Mouse (Mus musculus) CH12.LX (cell line): ENCODE data around the gene Cdc42. TPM values are rescaled to one million over a fixed set of nuclear protein-coding genes. Genes with fewer than 3 reads are reported as not detected.

Source experiments
- DNase-seq: peaks from one replicate; pipeline ENCODE4 v3.0.0-alpha.2; 2013; ENCODE audit errors: extremely low read depth
- H3K27ac ChIP-seq: 2 replicates; pipeline ENCODE4 v1.5.1; 2012; ENCODE audit warnings: low read depth, mild to moderate bottlenecking, control low read depth, moderate library complexity; ENCODE audit not compliant: insufficient read depth
- H3K27me3 ChIP-seq: replicated peaks from 2 replicates; pipeline ENCODE3; 2012; ENCODE audit warnings: inconsistent platforms
- H3K36me3 ChIP-seq, 2 experiments: replicated peaks in 1 of 2; 2 replicates each; pipeline versions ENCODE3 to v1.6.1; 2012; ENCODE audit warnings: inconsistent platforms in 1 of 2, low read length in 1 of 2, mild to moderate bottlenecking in 1 of 2, mixed read lengths in 1 of 2, moderate library complexity in 1 of 2; ENCODE audit not compliant: control insufficient read depth in 1 of 2, insufficient read depth in 1 of 2
- H3K4me1 ChIP-seq, 2 experiments: 2 replicates each; pipeline ENCODE4 v1.6.1; 2012; ENCODE audit warnings: inconsistent platforms in 1 of 2, moderate library complexity in 1 of 2; ENCODE audit not compliant: insufficient read depth in 2 of 2, control insufficient read depth in 1 of 2
- H3K4me2 ChIP-seq: 2 replicates; pipeline ENCODE4 v1.6.1; 2012; ENCODE audit warnings: low read depth, mild to moderate bottlenecking, control low read depth; ENCODE audit not compliant: poor library complexity, insufficient read depth, severe bottlenecking
- H3K4me3 ChIP-seq, 3 experiments: fragments of 150-350 bp in 1 of 3; sonication (generic) in 1 of 3; replicated peaks in 1 of 3; 2 replicates each; pipeline versions ENCODE3 to v1.5.1; 2011 to 2012; ENCODE audit warnings: low read depth in 2 of 3, low read length in 2 of 3, mild to moderate bottlenecking in 2 of 3, moderate library complexity in 2 of 3, control low read depth in 1 of 3, improper control_type of control experiment in 1 of 3, inconsistent platforms in 1 of 3, mixed read lengths in 1 of 3; ENCODE audit not compliant: poor library complexity in 1 of 3
- H3K79me2 ChIP-seq: replicated peaks from 2 replicates; pipeline ENCODE4 v1.6.1; 2012; ENCODE audit warnings: mild to moderate bottlenecking, moderate library complexity; ENCODE audit not compliant: control insufficient read depth, poor library complexity, insufficient read depth, severe bottlenecking; ENCODE audit errors: extremely low read depth
- H3K9ac ChIP-seq: 2 replicates; pipeline ENCODE4 v1.6.1; 2012; ENCODE audit warnings: low read depth, mild to moderate bottlenecking, control low read depth, moderate library complexity; ENCODE audit not compliant: insufficient read depth
- H3K9me3 ChIP-seq: replicated peaks from 2 replicates; pipeline ENCODE3; 2012; ENCODE audit warnings: low read length, inconsistent platforms, mixed read lengths
- BHLHE40 ChIP-seq: IDR thresholded peaks from 2 replicates; pipeline ENCODE4 v1.6.1; 2011; ENCODE audit warnings: mild to moderate bottlenecking, low read depth, low read length, improper control_type of control experiment
- E2F4 ChIP-seq: IDR thresholded peaks from 2 replicates; pipeline ENCODE4 v1.6.1; 2011; ENCODE audit warnings: low read depth, low read length, improper control_type of control experiment; ENCODE audit not compliant: insufficient replicate concordance
- ETS1 ChIP-seq: conservative IDR thresholded peaks from 2 replicates; pipeline ENCODE4 v1.6.1; 2012; ENCODE audit warnings: low read depth, mild to moderate bottlenecking, inconsistent platforms, low read length, improper control_type of control experiment, moderate library complexity
- GABPA ChIP-seq: IDR thresholded peaks from 2 replicates; pipeline ENCODE4 v1.6.1; 2012; ENCODE audit warnings: low read depth, low read length, improper control_type of control experiment, inconsistent platforms; ENCODE audit not compliant: insufficient replicate concordance
- HCFC1 ChIP-seq: IDR thresholded peaks from 2 replicates; pipeline ENCODE4 v1.6.1; 2012; ENCODE audit warnings: low read depth, mild to moderate bottlenecking, inconsistent platforms, low read length, improper control_type of control experiment
- JUN ChIP-seq: IDR thresholded peaks from 2 replicates; pipeline ENCODE4 v1.6.1; 2011; ENCODE audit warnings: low read depth, mild to moderate bottlenecking, low read length, improper control_type of control experiment, moderate library complexity; ENCODE audit not compliant: insufficient read depth
- JUND ChIP-seq: conservative IDR thresholded peaks from 2 replicates; pipeline ENCODE4 v1.6.1; 2011; ENCODE audit warnings: low read depth, low read length, improper control_type of control experiment
- MYC ChIP-seq: IDR thresholded peaks from 2 replicates; pipeline ENCODE4 v1.6.1; 2011; ENCODE audit warnings: low read depth, mild to moderate bottlenecking, improper control_type of control experiment, low read length
- RAD21 ChIP-seq: IDR thresholded peaks from 2 replicates; pipeline ENCODE4 v1.6.1; 2011; ENCODE audit warnings: low read depth, mild to moderate bottlenecking, low read length, improper control_type of control experiment, moderate library complexity
- SIN3A ChIP-seq: IDR thresholded peaks from 2 replicates; pipeline ENCODE4 v1.6.1; 2012; ENCODE audit warnings: low read length, improper control_type of control experiment, inconsistent platforms
- SMC3 ChIP-seq: IDR thresholded peaks from 2 replicates; pipeline ENCODE4 v1.6.1; 2011; ENCODE audit warnings: low read depth, low read length, improper control_type of control experiment
- UBTF ChIP-seq: IDR thresholded peaks from 2 replicates; pipeline ENCODE4 v1.6.1; 2012; ENCODE audit warnings: low read depth, mild to moderate bottlenecking, inconsistent platforms, low read length, improper control_type of control experiment, moderate library complexity
- USF1 ChIP-seq: IDR thresholded peaks from 2 replicates; pipeline ENCODE4 v1.6.1; 2014; ENCODE audit warnings: low read depth, mild to moderate bottlenecking, inconsistent platforms, low read length, improper control_type of control experiment
- ZMIZ1 ChIP-seq: IDR thresholded peaks from 2 replicates; pipeline ENCODE4 v1.6.1; 2012; ENCODE audit warnings: low read depth, mild to moderate bottlenecking, inconsistent platforms, low read length, improper control_type of control experiment
- dilution Hi-C: fragments of 300-500 bp; cut with MboI; formaldehyde crosslinking; loops from 2 replicates; pipeline ENCODE4 v1.14.3; 2020; ENCODE audit warnings: low sequenced_read_pairs; ENCODE audit not compliant: extremely low pct_unique_long_range_greater_than_20kb, extremely low pct_ligation_motif_present
- in situ Hi-C: fragments of 300-500 bp; cut with MboI; formaldehyde crosslinking; loops from 3 replicates; pipeline ENCODE4 v1.14.3; 2019; ENCODE audit warnings: low sequenced_read_pairs, low pct_ligation_motif_present, low pct_unique_long_range_greater_than_20kb, mixed read lengths
- polyA plus RNA-seq: library from polyadenylated mRNA; unstranded; fragments of >175 nt; gene quantifications from 2 replicates; pipeline ENCODE4 v1.2.1, GENCODE M21; 2012; ENCODE audit warnings: low read depth; ENCODE audit not compliant: insufficient read length
- total RNA-seq, 2 experiments: library from RNA; depleted of rRNA; stranded (reverse); fragments of 300-350 nt in 1 of 2; fragments of >200 nt in 1 of 2; gene quantifications; 2 replicates each; pipeline ENCODE4 v1.2.3; 2012 to 2014

The Cdc42 gene
- total and polyA plus RNA-seq, 3 experiments = 209 to 594 (median 378) TPM

DNA sequence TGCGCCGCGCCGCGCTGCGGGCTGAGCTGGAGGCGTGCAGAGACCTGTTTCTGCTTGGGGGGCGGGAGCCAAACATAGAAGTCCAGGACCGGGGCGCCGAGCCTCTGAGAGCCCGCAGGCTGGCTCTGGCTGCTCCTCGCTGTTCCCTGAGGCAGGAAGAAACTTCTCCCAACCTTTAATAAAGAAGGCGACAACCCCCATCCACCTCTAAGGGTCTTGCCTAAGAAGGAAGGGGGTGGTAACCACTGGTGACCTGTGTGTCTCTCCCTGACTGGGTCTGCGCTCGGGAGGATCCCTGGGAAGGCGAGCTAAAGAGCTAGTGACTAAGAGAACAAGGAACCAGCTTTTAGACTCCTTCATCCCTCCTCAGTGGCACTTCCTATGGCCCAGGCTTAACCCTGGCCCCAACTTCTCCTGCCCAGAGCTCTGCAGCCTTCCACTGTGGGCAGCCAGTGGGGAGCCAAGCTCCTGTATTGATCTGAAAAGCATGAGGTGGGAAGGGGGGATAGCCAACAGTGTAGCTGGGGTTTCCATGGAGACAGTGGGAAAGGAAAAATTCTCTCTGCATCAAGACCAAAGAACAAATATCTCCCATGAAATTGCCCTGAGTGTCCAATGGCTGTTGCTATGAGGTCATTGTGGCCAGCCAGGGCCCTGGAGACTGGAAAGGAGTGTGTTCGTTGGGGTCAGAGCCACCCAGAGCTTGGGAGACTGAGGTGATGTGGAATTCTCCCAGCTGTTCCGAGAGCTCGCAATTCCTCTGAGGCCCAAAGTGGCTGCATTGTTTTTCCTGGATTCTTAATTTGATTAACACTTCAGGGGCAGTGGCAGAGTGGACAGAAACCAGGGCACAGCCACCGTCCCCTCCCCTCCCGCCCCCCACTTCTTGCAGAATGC lies 79.1 kb downstream of the Cdc42 start:
- H3K4me1 ChIP-seq = no peaks in the 10 kb centered on the region; a peak in 1 of 4 replicates
- no peaks in the 10 kb centered on the region for H3K36me3 ChIP-seq
- TF ChIP-seq MYC (no peak), ZMIZ1 (no peak), BHLHE40 (no peak), RAD21 (no peak), HCFC1 (no peak)
- H3K4me3 ChIP-seq = no peak overlapping the region
- H3K9me3 ChIP-seq = peaks cover 8% of the 10 kb centered on the region
- DNase-seq = no peak
- no peaks in the 10 kb centered on the region for H3K79me2 ChIP-seq
- no peak overlapping the region for H3K4me2 ChIP-seq
- peaks cover 70% of the 10 kb centered on the region for H3K27me3 ChIP-seq
- in situ Hi-C loops = no loop called here
- H3K27ac ChIP-seq = no peak overlapping the region
- dilution Hi-C loops = no loop called here
- no peak overlapping the region for H3K9ac ChIP-seq

DNA sequence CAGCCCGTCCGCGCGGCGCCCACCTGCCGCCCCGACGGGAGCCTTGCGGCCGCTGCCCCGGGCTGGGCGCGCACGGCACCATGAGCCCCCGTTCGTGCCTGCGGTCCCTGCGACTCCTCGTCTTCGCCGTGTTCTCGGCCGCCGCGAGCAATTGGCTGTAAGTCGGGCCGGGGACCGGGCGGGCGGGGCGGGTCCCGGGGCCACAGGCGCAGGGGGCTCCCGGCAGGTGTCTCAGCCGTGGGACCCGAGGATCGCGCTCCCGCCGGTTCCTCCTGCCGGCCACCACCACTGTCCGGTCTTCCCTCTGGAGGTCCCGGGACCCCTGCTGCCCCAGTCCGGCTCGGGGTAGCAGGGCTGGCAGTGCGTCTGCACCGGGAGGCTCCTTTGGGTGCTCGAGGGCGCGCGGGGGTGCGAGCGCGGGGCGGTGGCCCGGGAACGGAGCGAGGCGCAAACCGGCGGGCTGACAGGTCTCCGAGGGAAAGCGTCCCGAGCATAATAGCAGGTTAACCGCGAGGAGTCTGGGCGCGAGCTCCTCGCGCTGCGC lies 79.8 kb downstream of the Cdc42 start:
- Histone ChIP-seq H3K79me2 (no peaks in the 10 kb centered on the region), H3K27me3 (peaks cover 67% of the 10 kb centered on the region), H3K4me1 (no peaks in the 10 kb centered on the region; a peak in 1 of 4 replicates), H3K36me3 (no peaks in the 10 kb centered on the region), H3K27ac (no peak overlapping the region), H3K9me3 (peaks cover 8% of the 10 kb centered on the region), H3K4me3 (no peak overlapping the region), H3K4me2 (no peak overlapping the region), H3K9ac (no peak overlapping the region)
- in situ Hi-C loops = no loop called here
- TF ChIP-seq JUND (no peak), USF1 (no peak), JUN (no peak), E2F4 (no peak), SIN3A (no peak), GABPA (no peak), ETS1 (no peak), UBTF (no peak), SMC3 (no peak)
- dilution Hi-C loops = no loop called here
- DNase-seq = no peak
